Mouse (Mus musculus) hindbrain, embryonic 13.5 days (tissue): Measurements from ENCODE around the gene Ncapg2. TPM values are rescaled to one million over a fixed set of nuclear protein-coding genes. Genes with fewer than 3 reads are reported as not detected.

Source experiments
- ATAC-seq: fragments of 200-750 bp; cut with Nextera tagmentation; 2 replicates; pipeline ENCODE4 v1.8.0; 2017; ENCODE audit warnings: moderate TSS enrichment; ENCODE audit not compliant: low FRiP score
- H3K27ac ChIP-seq: fragments of 300-500 bp; sonication (generic); 2 replicates; pipeline ENCODE4 v1.5.1; 2015; ENCODE audit warnings: inconsistent platforms, mild to moderate bottlenecking, moderate library complexity
- H3K27me3 ChIP-seq: fragments of 300-500 bp; sonication (generic); 2 replicates; pipeline ENCODE4 v1.6.1; 2015; ENCODE audit warnings: mild to moderate bottlenecking, inconsistent platforms
- H3K36me3 ChIP-seq: fragments of 300-500 bp; sonication (generic); 2 replicates; pipeline ENCODE4 v1.6.1; 2015; ENCODE audit warnings: mild to moderate bottlenecking, inconsistent platforms
- H3K4me1 ChIP-seq: fragments of 300-500 bp; sonication (generic); replicated peaks from 2 replicates; pipeline ENCODE4 v1.6.1; 2015; ENCODE audit warnings: inconsistent platforms
- H3K4me2 ChIP-seq: fragments of 300-500 bp; sonication (generic); 2 replicates; pipeline ENCODE4 v1.6.1; 2015; ENCODE audit warnings: inconsistent platforms, mild to moderate bottlenecking, moderate library complexity
- H3K4me3 ChIP-seq: fragments of 300-500 bp; sonication (generic); 2 replicates; pipeline ENCODE4 v1.5.1; 2015; ENCODE audit warnings: mild to moderate bottlenecking, inconsistent platforms
- H3K9ac ChIP-seq: fragments of 300-500 bp; sonication (generic); 2 replicates; pipeline ENCODE4 v1.6.1; 2015; ENCODE audit warnings: mild to moderate bottlenecking, inconsistent platforms
- H3K9me3 ChIP-seq: fragments of 300-500 bp; sonication (generic); 2 replicates; pipeline ENCODE4 v1.6.1; 2016; ENCODE audit warnings: inconsistent platforms
- WGBS: fragments of 180-500 bp; shearing (Covaris S2); methylation state at CpG from one replicate; pipeline ENCODE4 v1.1.7; 2015; 5-methylcytosine and 5-hydroxymethylcytosine counted together
- polyA plus RNA-seq: library from polyadenylated mRNA; unstranded; fragments of >200 nt; fragmentation: Nextera tagmentation; extraction: Ambion mirVana; gene quantifications from 2 replicates; pipeline ENCODE4 v1.2.1, GENCODE M21; 2015

Ncapg2 gene
- 9.0 and 9.3 TPM in 2 replicates for polyA plus RNA-seq

GRCm38 (mm10) chr12:116405045-116405835, at the start of gene Ncapg2:
Gene Ncapg2 (plus strand): TSS chr12:116405402.
- Histone ChIP-seq H3K4me1 (peaks cover 18% of the 10 kb centered on the region), H3K4me2 (peak within 1 kb of the TSS; percentile 91), H3K9me3 (peaks cover 34% of the 10 kb centered on the region), H3K36me3 (peaks cover 30% of the 10 kb centered on the region), H3K27ac (peak within 1 kb of the TSS; percentile 35), H3K4me3 (peak within 1 kb of the TSS; percentile 73), H3K9ac (peak within 1 kb of the TSS; percentile 77), H3K27me3 (no peaks in the 10 kb centered on the region)
- ATAC-seq = peak; percentile 99
- under 1% methylated on average over 72 of the region's 72 CpGs for WGBS

- peaks cover 61% of the 10 kb centered on the region for H3K36me3 ChIP-seq
- ATAC-seq = no peak
Measured at GRCm38 (mm10) chr12:116362091-116362490, 43.1 kb upstream of the Ncapg2 start.

GRCm38 (mm10) chr12:116366900-116367299, 38.3 kb upstream of the Ncapg2 start:
- H3K36me3 ChIP-seq = peaks cover 51% of the 10 kb centered on the region
- 84% methylated on average over 3 of the region's 3 CpGs for WGBS
- H3K4me1 ChIP-seq = no peaks in the 10 kb centered on the region
- H3K27me3 ChIP-seq = no peaks in the 10 kb centered on the region
- no peak for ATAC-seq
- H3K4me2 ChIP-seq = no peak overlapping the region
- H3K27ac ChIP-seq = no peak overlapping the region
- H3K4me3 ChIP-seq = no peak overlapping the region
- H3K9me3 ChIP-seq = no peaks in the 10 kb centered on the region
- H3K9ac ChIP-seq = no peak overlapping the region

More at GRCm38 (mm10) chr12:116362091-116362490, 43.1 kb upstream of the Ncapg2 start:
- no peak overlapping the region for H3K9ac ChIP-seq
- H3K27me3 ChIP-seq = no peaks in the 10 kb centered on the region
- no peak overlapping the region for H3K4me2 ChIP-seq
- no peaks in the 10 kb centered on the region for H3K9me3 ChIP-seq
- no peak overlapping the region for H3K27ac ChIP-seq
- H3K4me1 ChIP-seq = no peaks in the 10 kb centered on the region
- H3K4me3 ChIP-seq = no peak overlapping the region

- H3K36me3 ChIP-seq = peaks cover 51% of the 10 kb centered on the region
- no peak overlapping the region for H3K9ac ChIP-seq
- no peaks in the 10 kb centered on the region for H3K4me1 ChIP-seq
- H3K27me3 ChIP-seq = no peaks in the 10 kb centered on the region
- no peak overlapping the region for H3K4me2 ChIP-seq
- H3K9me3 ChIP-seq = no peaks in the 10 kb centered on the region
- ATAC-seq = no peak
- no peak overlapping the region for H3K4me3 ChIP-seq
- over 99% methylated on average over 2 of the region's 2 CpGs for WGBS
- H3K27ac ChIP-seq = no peak overlapping the region
Measured at GRCm38 (mm10) chr12:116367346-116367745, 37.9 kb upstream of the Ncapg2 start.

GRCm38 (mm10) chr12:116368857-116369256, 36.3 kb upstream of the Ncapg2 start:
- no peak for ATAC-seq
- Histone ChIP-seq H3K4me1 (no peaks in the 10 kb centered on the region), H3K4me3 (no peak overlapping the region), H3K9ac (no peak overlapping the region), H3K9me3 (no peaks in the 10 kb centered on the region), H3K36me3 (peaks cover 49% of the 10 kb centered on the region), H3K4me2 (no peak overlapping the region), H3K27ac (no peak overlapping the region), H3K27me3 (no peaks in the 10 kb centered on the region)
- WGBS = 94% methylated on average over 2 of the region's 2 CpGs

GRCm38 (mm10) chr12:116383101-116383500, 22.1 kb upstream of the Ncapg2 start:
- Histone ChIP-seq H3K27me3 (no peaks in the 10 kb centered on the region), H3K4me2 (no peak overlapping the region), H3K9me3 (no peaks in the 10 kb centered on the region), H3K9ac (no peak overlapping the region), H3K36me3 (peaks cover 9% of the 10 kb centered on the region), H3K27ac (no peak overlapping the region), H3K4me1 (no peaks in the 10 kb centered on the region), H3K4me3 (no peak overlapping the region)
- WGBS = 74% methylated on average over 2 of the region's 2 CpGs
- no peak for ATAC-seq

GRCm38 (mm10) chr12:116383995-116384394, 21.2 kb upstream of the Ncapg2 start:
- peaks cover 9% of the 10 kb centered on the region for H3K36me3 ChIP-seq
- no peaks in the 10 kb centered on the region for H3K9me3 ChIP-seq
- H3K4me1 ChIP-seq = no peaks in the 10 kb centered on the region
- H3K9ac ChIP-seq = no peak overlapping the region
- H3K4me2 ChIP-seq = no peak overlapping the region
- no peaks in the 10 kb centered on the region for H3K27me3 ChIP-seq
- ATAC-seq = no peak
- H3K27ac ChIP-seq = no peak overlapping the region
- H3K4me3 ChIP-seq = no peak overlapping the region

GRCm38 (mm10) chr12:116386802-116387201, 18.4 kb upstream of the Ncapg2 start:
- WGBS = 82% methylated on average over 1 of the region's 1 CpGs

GRCm38 (mm10) chr12:116389868-116390267, 15.3 kb upstream of the Ncapg2 start:
- 43% methylated on average over 1 of the region's 1 CpGs for WGBS
- Histone ChIP-seq H3K4me2 (no peak overlapping the region), H3K9ac (no peak overlapping the region), H3K27ac (no peak overlapping the region), H3K4me3 (no peak overlapping the region), H3K27me3 (no peaks in the 10 kb centered on the region), H3K36me3 (no peaks in the 10 kb centered on the region), H3K4me1 (no peaks in the 10 kb centered on the region), H3K9me3 (no peaks in the 10 kb centered on the region)
- no peak for ATAC-seq

More at GRCm38 (mm10) chr12:116386802-116387201, 18.4 kb upstream of the Ncapg2 start:
- Histone ChIP-seq H3K36me3 (no peaks in the 10 kb centered on the region), H3K27ac (no peak overlapping the region), H3K9ac (no peak overlapping the region), H3K4me2 (no peak overlapping the region), H3K27me3 (no peaks in the 10 kb centered on the region), H3K4me3 (no peak overlapping the region), H3K9me3 (no peaks in the 10 kb centered on the region), H3K4me1 (no peaks in the 10 kb centered on the region)
- ATAC-seq = no peak

- H3K27me3 ChIP-seq = no peaks in the 10 kb centered on the region
- H3K9ac ChIP-seq = no peak overlapping the region
- H3K4me3 ChIP-seq = no peak overlapping the region
- 75% methylated on average over 2 of the region's 2 CpGs for WGBS
- H3K4me1 ChIP-seq = no peaks in the 10 kb centered on the region
- H3K4me2 ChIP-seq = no peak overlapping the region
- H3K9me3 ChIP-seq = 0 out of 2 replicates have a peak, but pooled peaks cover 2% of the 10 kb centered on the region
- no peak for ATAC-seq
- H3K27ac ChIP-seq = no peak overlapping the region
- no peaks in the 10 kb centered on the region for H3K36me3 ChIP-seq
Measured at GRCm38 (mm10) chr12:116394327-116394726, 10.9 kb upstream of the Ncapg2 start.

- Histone ChIP-seq H3K4me2 (no peak overlapping the region), H3K36me3 (no peaks in the 10 kb centered on the region; the same call in 1 of the 2 replicates), H3K27me3 (no peaks in the 10 kb centered on the region), H3K4me1 (no peaks in the 10 kb centered on the region), H3K9me3 (0 out of 2 replicates have a peak, but pooled peaks cover 6% of the 10 kb centered on the region), H3K9ac (no peak overlapping the region), H3K4me3 (no peak overlapping the region), H3K27ac (no peak overlapping the region)
- 94% methylated on average over 2 of the region's 2 CpGs for WGBS
- no peak for ATAC-seq
Measured at GRCm38 (mm10) chr12:116395312-116395711, 9.9 kb upstream of the Ncapg2 start.

GRCm38 (mm10) chr12:116396072-116396695, 9.0 kb upstream of the Ncapg2 start:
- no peaks in the 10 kb centered on the region for H3K27me3 ChIP-seq
- no peak overlapping the region for H3K9ac ChIP-seq
- no peak overlapping the region for H3K4me3 ChIP-seq
- peaks cover 7% of the 10 kb centered on the region for H3K36me3 ChIP-seq
- H3K4me1 ChIP-seq = no peaks in the 10 kb centered on the region
- peaks cover 15% of the 10 kb centered on the region for H3K9me3 ChIP-seq
- no peak overlapping the region for H3K4me2 ChIP-seq
- H3K27ac ChIP-seq = no peak overlapping the region
- no peak for ATAC-seq
- 72% methylated on average over 2 of the region's 2 CpGs for WGBS
